Mouse (Mus musculus) kidney, embryonic 16.5 days (tissue): ENCODE measurements around the gene Rgs7bp. TPM values are rescaled to one million over a fixed set of nuclear protein-coding genes. Genes with fewer than 3 reads are reported as not detected.

ENCODE experiments used
- ATAC-seq: fragments of 200-750 bp; cut with Nextera tagmentation; 2 replicates; pipeline ENCODE4 v1.8.0; 2017; ENCODE audit warnings: moderate TSS enrichment; ENCODE audit not compliant: low FRiP score, low TSS enrichment
- H3K27ac ChIP-seq: fragments of 300-500 bp; sonication (generic); 2 replicates; pipeline ENCODE4 v1.5.1; 2014; ENCODE audit warnings: low read length
- H3K27me3 ChIP-seq: fragments of 300-500 bp; sonication (generic); 2 replicates; pipeline ENCODE4 v1.6.1; 2014; ENCODE audit warnings: low read length, control low read depth, mixed read lengths; ENCODE audit not compliant: insufficient read depth
- H3K36me3 ChIP-seq: fragments of 300-500 bp; sonication (generic); 2 replicates; pipeline ENCODE4 v1.6.1; 2014; ENCODE audit warnings: low read length, control low read depth, mixed read lengths; ENCODE audit not compliant: insufficient read depth
- H3K4me1 ChIP-seq: fragments of 300-500 bp; sonication (generic); 2 replicates; pipeline ENCODE4 v1.6.1; 2014; ENCODE audit warnings: low read length, control low read depth, mixed read lengths; ENCODE audit not compliant: insufficient read depth
- H3K4me2 ChIP-seq: fragments of 300-500 bp; sonication (generic); replicated peaks from 2 replicates; pipeline ENCODE4 v1.6.1; 2014; ENCODE audit warnings: low read depth, low read length
- H3K4me3 ChIP-seq: fragments of 300-500 bp; sonication (generic); 2 replicates; pipeline ENCODE4 v1.5.1; 2014; ENCODE audit warnings: mild to moderate bottlenecking, low read length
- H3K9ac ChIP-seq: fragments of 300-500 bp; sonication (generic); replicated peaks from 2 replicates; pipeline ENCODE4 v1.6.1; 2014; ENCODE audit warnings: low read length
- H3K9me3 ChIP-seq: fragments of 300-500 bp; sonication (generic); 2 replicates; pipeline ENCODE4 v1.6.1; 2016; ENCODE audit warnings: low read length, control low read depth
- WGBS: fragments of 180-500 bp; shearing (Covaris S2); extraction: QIAGEN DNeasy Blood & Tissue Kit; methylation state at CpG from one replicate; pipeline ENCODE4 v1.1.7; 2014; 5-methylcytosine and 5-hydroxymethylcytosine counted together
- polyA plus RNA-seq: library from polyadenylated mRNA; unstranded; fragments of >200 nt; fragmentation: Nextera tagmentation; extraction: Ambion mirVana; gene quantifications from 2 replicates; pipeline ENCODE4 v1.2.1, GENCODE M21; 2015

Rgs7bp gene
- 2.0 and 2.5 TPM in 2 replicates for polyA plus RNA-seq

DNA sequence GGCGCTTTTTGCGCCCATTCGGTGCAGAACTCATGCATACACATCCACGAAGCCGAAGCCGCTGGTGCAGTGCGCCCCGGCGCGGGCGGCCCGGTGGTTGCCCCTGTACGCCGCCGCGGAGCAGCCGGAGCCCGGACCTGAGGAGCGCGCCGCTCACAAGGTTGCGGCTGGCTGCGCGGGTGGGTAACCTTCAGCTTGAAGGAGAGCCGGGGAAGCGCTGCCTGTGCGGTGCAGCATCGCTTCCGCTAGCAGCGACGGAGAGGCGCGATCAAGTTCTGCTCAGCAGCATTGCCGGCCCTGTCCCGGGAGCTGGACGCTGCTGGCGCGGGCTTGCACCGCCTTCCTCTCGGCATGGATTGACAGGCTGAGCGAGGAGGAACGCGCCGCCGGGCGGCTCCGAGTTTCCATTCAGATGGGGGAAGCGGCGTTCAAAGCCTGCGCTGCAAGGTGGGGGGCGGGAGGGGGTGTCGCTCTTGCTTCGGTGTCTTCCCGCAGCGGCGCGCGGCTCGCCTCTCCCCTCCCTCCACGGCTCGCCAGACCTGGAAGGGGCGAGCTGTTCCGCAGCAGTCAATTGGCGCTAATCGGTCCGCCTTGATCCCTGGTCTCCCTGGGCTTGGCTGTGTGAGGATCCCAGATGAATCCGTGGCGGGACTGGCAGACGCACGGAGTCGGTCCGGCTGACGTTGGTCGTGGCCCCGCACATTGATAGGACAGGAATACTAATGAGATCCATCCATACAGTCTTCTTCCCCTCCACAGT lies at the start of gene Rgs7bp:
Rgs7bp (minus strand) TSS at position 750 of the 760 bp plus-strand sequence.
- Histone ChIP-seq H3K27me3 (peaks cover 29% of the 10 kb centered on the region), H3K4me3 (peak within 1 kb of the TSS; percentile 69), H3K27ac (peak within 1 kb of the TSS; percentile 71), H3K36me3 (no peaks in the 10 kb centered on the region), H3K9me3 (no peaks in the 10 kb centered on the region), H3K4me1 (peaks cover 6% of the 10 kb centered on the region; the same call in 1 of the 2 replicates), H3K9ac (peak within 1 kb of the TSS; percentile 73), H3K4me2 (peak within 1 kb of the TSS; percentile 94)
- peak; percentile 92 for ATAC-seq
- under 1% methylated on average over 74 of the region's 75 CpGs for WGBS

DNA sequence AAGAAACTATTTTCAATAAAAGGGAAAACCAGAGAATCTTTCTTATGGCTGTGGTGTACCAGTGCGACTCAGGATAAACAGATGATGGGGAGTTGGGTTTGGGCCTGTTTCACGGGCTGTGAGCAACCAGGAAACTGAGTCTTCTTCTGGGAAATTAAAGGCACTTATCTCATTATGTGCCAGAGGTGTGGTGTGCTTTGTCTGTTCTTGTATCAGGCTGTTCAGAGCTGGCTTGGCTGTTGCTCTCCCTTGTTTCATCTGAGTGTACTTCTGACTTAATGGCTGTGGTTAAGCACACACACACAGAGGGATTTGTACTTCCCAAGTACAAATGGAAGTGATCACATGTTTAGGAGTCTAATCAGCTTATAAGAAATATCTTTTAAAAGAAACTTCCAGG lies 49.7 kb upstream of the Rgs7bp start:
- H3K27me3 ChIP-seq, result no peaks in the 10 kb centered on the region
- H3K4me1 ChIP-seq, result no peaks in the 10 kb centered on the region
- no peak overlapping the region for H3K4me3 ChIP-seq
- no peak overlapping the region for H3K27ac ChIP-seq
- 69% methylated on average over 2 of the region's 2 CpGs for WGBS
- no peak overlapping the region for H3K9ac ChIP-seq
- no peaks in the 10 kb centered on the region for H3K36me3 ChIP-seq
- H3K9me3 ChIP-seq, result no peaks in the 10 kb centered on the region
- no peak overlapping the region for H3K4me2 ChIP-seq
- no peak for ATAC-seq

DNA sequence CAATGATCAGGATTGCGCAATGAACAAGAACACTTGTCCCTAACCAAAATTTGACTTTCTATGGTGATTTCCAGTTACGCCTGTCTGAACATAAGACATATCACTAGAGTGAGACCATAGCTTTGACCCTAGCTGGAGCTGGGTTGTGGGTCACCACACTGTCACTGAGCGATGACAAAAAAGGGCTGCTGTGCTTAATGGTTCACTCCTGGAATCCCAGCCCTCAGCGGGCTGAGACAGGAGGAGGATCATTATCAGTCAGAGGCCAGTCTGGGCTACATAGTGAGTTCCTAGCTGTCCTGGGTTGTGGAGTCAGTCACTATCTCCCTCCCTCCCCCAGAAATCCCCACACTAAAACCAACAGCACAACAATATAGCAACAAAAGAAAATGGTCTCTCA lies 46.0 kb upstream of the Rgs7bp start:
- 0 out of 2 replicates have a peak, but pooled peaks have one; percentile 46 for ATAC-seq
- WGBS, result 58% methylated on average over 4 of the region's 4 CpGs
- H3K36me3 ChIP-seq, result no peaks in the 10 kb centered on the region

DNA sequence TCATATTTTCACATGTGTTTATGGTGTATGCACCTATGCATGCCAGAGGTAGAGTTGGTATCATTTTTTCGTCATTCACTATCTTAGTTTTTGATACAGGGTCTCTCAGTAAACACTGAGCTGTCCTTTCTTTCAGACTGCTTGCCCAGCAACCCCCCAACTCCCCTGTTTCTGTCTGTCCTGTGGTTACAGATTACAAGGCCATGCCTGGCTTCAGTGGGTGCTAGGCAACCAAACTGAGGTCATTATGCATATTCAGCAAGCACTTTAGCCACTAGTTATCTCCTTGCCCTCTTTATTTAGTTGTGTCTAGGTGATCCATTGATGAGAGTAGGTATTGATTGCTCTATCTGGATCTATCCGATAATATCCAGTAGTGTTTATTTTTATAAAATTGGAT lies 41.6 kb upstream of the Rgs7bp start:
- Histone ChIP-seq H3K9me3 (no peaks in the 10 kb centered on the region), H3K27ac (no peak overlapping the region), H3K9ac (no peak overlapping the region), H3K4me1 (no peaks in the 10 kb centered on the region), H3K4me2 (no peak overlapping the region), H3K4me3 (no peak overlapping the region), H3K27me3 (no peaks in the 10 kb centered on the region), H3K36me3 (no peaks in the 10 kb centered on the region)
- WGBS, result 89% methylated on average over 2 of the region's 2 CpGs
- ATAC-seq, result no peak

More for the DNA sequence above, 46.0 kb upstream of the Rgs7bp start:
- Histone ChIP-seq H3K27me3 (no peaks in the 10 kb centered on the region), H3K9me3 (no peaks in the 10 kb centered on the region), H3K4me1 (no peaks in the 10 kb centered on the region), H3K4me3 (no peak overlapping the region), H3K27ac (no peak overlapping the region), H3K4me2 (no peak overlapping the region), H3K9ac (no peak overlapping the region)

DNA sequence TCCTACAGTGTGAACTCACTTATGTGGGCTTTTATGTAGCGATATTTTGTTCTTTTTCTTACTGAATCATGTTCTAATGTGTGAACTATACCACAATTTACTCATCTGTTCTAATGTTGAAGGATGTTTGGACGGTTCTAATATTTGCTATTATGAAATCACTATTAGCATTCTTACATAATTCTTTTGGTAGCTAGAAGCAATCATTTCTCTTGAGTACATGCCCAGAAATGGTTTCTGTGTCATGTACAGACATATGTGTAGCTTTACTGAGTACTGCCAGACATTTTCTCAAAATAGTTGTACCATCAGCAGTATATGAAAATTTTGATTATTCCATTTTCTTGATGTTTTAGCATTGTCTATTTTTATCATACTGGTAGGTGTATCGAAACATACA lies 34.5 kb upstream of the Rgs7bp start:
- Histone ChIP-seq H3K9me3 (no peaks in the 10 kb centered on the region), H3K4me2 (no peak overlapping the region), H3K27me3 (no peaks in the 10 kb centered on the region), H3K4me3 (no peak overlapping the region), H3K27ac (no peak overlapping the region), H3K36me3 (no peaks in the 10 kb centered on the region), H3K9ac (no peak overlapping the region), H3K4me1 (no peaks in the 10 kb centered on the region)
- 92% methylated on average over 3 of the region's 3 CpGs for WGBS
- ATAC-seq, result no peak

DNA sequence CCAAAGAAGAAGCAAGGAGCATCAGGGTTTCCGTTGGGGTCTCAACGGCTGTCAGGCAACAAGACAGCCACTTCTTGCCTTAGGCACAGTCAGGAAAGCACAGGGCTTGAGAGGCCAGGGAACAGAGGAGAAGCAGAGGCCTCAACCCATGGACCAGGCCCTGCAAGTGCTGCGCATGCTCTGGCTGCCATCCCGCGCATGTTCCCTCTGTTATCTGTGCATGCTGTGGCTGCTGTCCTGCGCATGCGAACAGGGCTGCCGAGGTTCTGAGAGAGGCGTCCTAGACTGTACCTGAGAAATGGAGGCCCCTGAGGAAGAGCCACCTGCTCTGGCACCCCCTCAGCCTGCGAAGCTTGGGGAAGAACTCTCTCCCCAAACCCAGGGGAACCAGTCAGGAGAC lies 27.1 kb upstream of the Rgs7bp start, which contains the start of gene 4933425L06Rik:
4933425L06Rik (plus strand) TSS at position 261 of the 400 bp plus-strand sequence.
- H3K27ac ChIP-seq, result no peak within 1 kb of the TSS
- H3K4me2 ChIP-seq, result no peak within 1 kb of the TSS
- no peaks in the 10 kb centered on the region for H3K9me3 ChIP-seq
- 93% methylated on average over 10 of the region's 10 CpGs for WGBS
- no peaks in the 10 kb centered on the region for H3K4me1 ChIP-seq
- ATAC-seq, result no peak
- no peaks in the 10 kb centered on the region for H3K36me3 ChIP-seq
- H3K4me3 ChIP-seq, result no peak within 1 kb of the TSS
- no peaks in the 10 kb centered on the region for H3K27me3 ChIP-seq
- H3K9ac ChIP-seq, result no peak within 1 kb of the TSS

DNA sequence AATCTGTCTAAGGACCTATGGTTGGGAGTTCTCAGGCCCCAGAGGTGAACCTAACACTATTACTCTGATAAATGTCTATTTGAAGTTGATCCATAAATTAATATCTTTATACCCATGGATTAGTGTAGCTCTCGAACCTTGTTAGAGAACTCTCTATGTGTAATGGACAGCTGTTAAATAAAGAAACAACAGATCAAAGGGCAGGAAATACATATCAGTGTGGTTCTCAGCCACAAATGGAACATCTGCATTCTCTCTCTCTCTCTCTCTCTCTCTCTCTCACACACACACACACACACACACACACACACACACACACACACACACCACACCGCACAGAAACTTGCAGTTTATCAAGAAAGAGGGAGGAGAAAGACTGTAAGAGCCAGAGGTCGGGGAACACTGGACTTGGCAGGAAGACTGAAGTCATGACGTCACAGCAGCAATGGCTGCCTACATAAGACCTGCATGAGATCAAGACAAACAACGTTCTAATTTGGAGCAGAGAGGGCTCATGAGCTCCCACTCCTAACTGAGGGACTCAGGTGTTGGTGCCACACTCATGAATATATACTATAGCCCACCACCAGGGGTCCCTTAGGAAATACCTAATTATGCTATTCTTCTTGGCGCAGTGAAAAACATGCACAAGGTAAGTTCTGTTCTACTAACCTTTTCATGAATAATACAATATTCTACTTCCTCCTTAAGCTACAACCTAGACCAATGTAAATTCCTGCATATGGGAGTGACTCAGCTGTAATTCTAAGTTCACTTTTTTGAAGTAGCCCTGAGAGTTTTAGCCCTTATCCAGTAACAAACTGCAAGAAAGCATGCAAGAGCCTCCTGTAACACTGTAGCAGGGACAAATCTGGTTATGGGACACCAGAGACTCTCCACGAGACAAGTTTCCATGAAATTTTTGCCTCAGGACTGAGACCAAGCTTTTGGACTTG lies 12.4 kb upstream of the Rgs7bp start:
- no peaks in the 10 kb centered on the region for H3K9me3 ChIP-seq
- no peak overlapping the region for H3K4me3 ChIP-seq
- no peaks in the 10 kb centered on the region for H3K36me3 ChIP-seq
- no peaks in the 10 kb centered on the region for H3K27me3 ChIP-seq
- WGBS, result 68% methylated on average over 7 of the region's 7 CpGs
- no peak for ATAC-seq
- H3K4me2 ChIP-seq, result no peak overlapping the region
- H3K27ac ChIP-seq, result no peak overlapping the region
- H3K9ac ChIP-seq, result no peak overlapping the region
- H3K4me1 ChIP-seq, result no peaks in the 10 kb centered on the region

DNA sequence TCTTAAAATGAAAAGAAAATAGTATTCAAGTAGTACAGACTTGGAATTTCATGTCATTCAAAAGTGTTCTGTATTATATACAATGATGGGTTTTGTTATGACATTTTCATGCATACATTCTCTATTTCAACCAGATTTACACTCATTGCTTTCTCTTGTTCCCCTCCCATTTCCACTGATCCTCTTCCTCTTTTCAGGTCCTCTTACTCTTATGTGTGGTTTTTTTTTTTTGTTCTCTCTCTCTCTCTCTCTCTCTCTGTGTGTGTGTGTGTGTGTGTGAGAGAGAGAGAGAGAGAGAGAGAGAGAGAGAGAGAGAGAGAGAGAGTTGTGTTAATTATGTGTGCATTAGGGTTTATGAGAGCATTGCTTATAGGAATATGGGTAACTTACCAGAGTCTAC lies 11.4 kb upstream of the Rgs7bp start:
- Histone ChIP-seq H3K4me2 (no peak overlapping the region), H3K9me3 (no peaks in the 10 kb centered on the region), H3K4me3 (no peak overlapping the region), H3K4me1 (no peaks in the 10 kb centered on the region), H3K36me3 (no peaks in the 10 kb centered on the region), H3K27ac (no peak overlapping the region), H3K9ac (no peak overlapping the region), H3K27me3 (no peaks in the 10 kb centered on the region)
- ATAC-seq, result no peak

DNA sequence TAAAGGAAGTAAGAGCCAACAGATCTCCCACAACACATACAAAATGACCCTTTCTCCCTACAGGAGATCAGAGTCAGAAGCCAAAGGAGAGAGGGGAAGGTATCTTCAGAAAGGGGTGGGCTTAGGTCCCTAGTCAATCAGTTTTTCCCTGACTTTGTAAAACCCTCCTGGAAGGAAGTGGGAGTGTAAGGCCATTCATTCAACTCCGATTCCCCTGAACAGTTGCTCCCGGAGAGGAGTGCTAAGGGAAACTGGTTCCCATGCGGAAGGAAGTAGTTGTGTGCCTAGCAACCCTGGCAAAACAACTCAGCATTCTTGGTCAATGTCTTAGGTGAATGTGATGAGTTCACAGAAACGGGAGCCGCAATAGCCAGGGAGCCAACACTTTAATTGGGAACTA lies 644 bp upstream of the Rgs7bp start:
- WGBS, result 10% methylated on average over 5 of the region's 5 CpGs
- Histone ChIP-seq H3K27ac (peak overlapping the region; percentile 55), H3K4me3 (peak overlapping the region; percentile 69), H3K4me2 (peak overlapping the region; percentile 94), H3K27me3 (peaks cover 27% of the 10 kb centered on the region), H3K9me3 (no peaks in the 10 kb centered on the region), H3K9ac (no peak overlapping the region), H3K4me1 (peaks cover 6% of the 10 kb centered on the region; the same call in 1 of the 2 replicates), H3K36me3 (no peaks in the 10 kb centered on the region)
- peak; percentile 30 for ATAC-seq
